9 mouse cellular contexts compared by ENCODE assay signal in genomic region chr13:3523459-3523858, GRCm38 (mm10). TPM values are rescaled to one million over a fixed set of nuclear protein-coding genes. Genes with fewer than 3 reads are reported as not detected.
DNase-seq lines count a peak whose midpoint lies in the region; ATAC-seq and TF ChIP-seq lines count a peak whose summit lies in the region.
"Had no signal": no experiment of that assay in that cellular context is flagged by ENCODE, and none has a peak within 500 bp of the region (broad histone marks: within the 10 kb centered on the region; RNA-seq: fewer than 3 reads in every experiment).

No protein-coding gene starts in this region.

- H3K36me3 ChIP-seq in forebrain, embryonic 13.5 days (ENCODE audit: poor library complexity, severe bottlenecking) = no peaks in the 10 kb centered on the region
- no peaks in the 10 kb centered on the region for H3K36me3 ChIP-seq in forebrain, embryonic 10.5 days (replicated peaks)
- H3K36me3 ChIP-seq in lung, embryonic 15.5 days = no peaks in the 10 kb centered on the region

- no peak overlapping the region for H3K27ac ChIP-seq in forebrain, embryonic 13.5 days
- H3K27ac ChIP-seq in forebrain, embryonic 10.5 days = no peak overlapping the region
- H3K27ac ChIP-seq in bone marrow macrophage, adult 2 months (ENCODE audit: insufficient read depth, low read depth, low read length) = peak overlapping the region; percentile 35
- no peak overlapping the region for H3K27ac ChIP-seq in lung, embryonic 15.5 days

- no peak for TF ChIP-seq CTCF in bone marrow macrophage, adult 2 months (IDR thresholded peaks at IDR 0.05; ENCODE audit: low read depth, low read length)

- no peak overlapping the region for H3K9ac ChIP-seq in forebrain, embryonic 13.5 days
- no peak overlapping the region for H3K9ac ChIP-seq in lung, embryonic 15.5 days

- intact Hi-C loops in left cerebral cortex, postnatal 4 days (cut with DNase I) = no loop called here

- no peak for TF ChIP-seq POLR2A in bone marrow macrophage, adult 2 months (IDR thresholded peaks at IDR 0.05; ENCODE audit: borderline replicate concordance, low read depth, low read length)

- 54% methylated on average over 6 of the region's 6 CpGs for WGBS in forebrain, embryonic 13.5 days
- 86% methylated on average over 6 of the region's 6 CpGs for WGBS in forebrain, embryonic 10.5 days
- WGBS in lung, embryonic 15.5 days = 23% methylated on average over 6 of the region's 6 CpGs

- H3K27me3 ChIP-seq in forebrain, embryonic 13.5 days = no peaks in the 10 kb centered on the region
- no peaks in the 10 kb centered on the region for H3K27me3 ChIP-seq in forebrain, embryonic 10.5 days (ENCODE audit: poor library complexity, severe bottlenecking)
- no peaks in the 10 kb centered on the region for H3K27me3 ChIP-seq in lung, embryonic 15.5 days

- DNase-seq in forebrain, embryonic 10.5 days (ENCODE audit: extremely low spot score, low spot score) = no peak
- peak; percentile 72 for DNase-seq in left cerebral cortex, postnatal 4 days
- no peak for DNase-seq in left cerebral cortex, adult 18-20 months (ENCODE audit: low spot score in 2 of 2)
- DNase-seq in gastrocnemius, adult 18-20 months (ENCODE audit: low spot score) = no peak
- DNase-seq in thymus, postnatal 4 days = no peak

- peaks cover 7% of the 10 kb centered on the region; the same call in 1 of the 2 replicates for H3K4me1 ChIP-seq in forebrain, embryonic 13.5 days
- H3K4me1 ChIP-seq in forebrain, embryonic 10.5 days = no peaks in the 10 kb centered on the region
- H3K4me1 ChIP-seq in bone marrow macrophage, adult 2 months (ENCODE audit: control insufficient read depth, insufficient read depth, low read length) = peaks cover 35% of the 10 kb centered on the region
- no peaks in the 10 kb centered on the region; the same call in 1 of the 2 replicates for H3K4me1 ChIP-seq in lung, embryonic 15.5 days

- no peak overlapping the region for H3K4me3 ChIP-seq in forebrain, embryonic 13.5 days
- no peak overlapping the region for H3K4me3 ChIP-seq in forebrain, embryonic 10.5 days
- no peak overlapping the region for H3K4me3 ChIP-seq in bone marrow macrophage, adult 2 months (ENCODE audit: insufficient read depth, low read length)
- no peak overlapping the region for H3K4me3 ChIP-seq in lung, embryonic 15.5 days
- H3K4me3 ChIP-seq: erythroblast, embryonic 14.5 days had no signal

- H3K9me3 ChIP-seq in forebrain, embryonic 13.5 days (replicated peaks) = no peaks in the 10 kb centered on the region
- H3K9me3 ChIP-seq in forebrain, embryonic 10.5 days = no peaks in the 10 kb centered on the region
- no peaks in the 10 kb centered on the region for H3K9me3 ChIP-seq in lung, embryonic 15.5 days

- no peak overlapping the region for H3K4me2 ChIP-seq in forebrain, embryonic 13.5 days
- H3K4me2 ChIP-seq in lung, embryonic 15.5 days = 0 out of 2 replicates have a peak overlapping the region, but pooled peaks have one; percentile 2

- ATAC-seq in forebrain, embryonic 13.5 days = peak; percentile 51; the same call in 1 of the 2 replicates
- ATAC-seq in lung, embryonic 15.5 days (ENCODE audit: borderline replicate concordance, extremely low read depth, low FRiP score, low TSS enrichment) = no peak

RNA-seq across cellular contexts. Expression of gene Gdi2, which starts 14.4 kb away (rescaled TPM):
- 447 and 450 TPM in 2 replicates for polyA plus RNA-seq in forebrain, embryonic 13.5 days (2015; fragmentation: Nextera tagmentation; extraction: Ambion mirVana)
- 431 and 471 TPM in 2 replicates for polyA plus RNA-seq in forebrain, embryonic 10.5 days (2016; fragmentation: Nextera tagmentation; extraction: Ambion mirVana)
- total RNA-seq in left cerebral cortex, postnatal 4 days (2021) = 100 to 1,000 TPM; 360 to 391 TPM
- 100 to 1,000 TPM; 313 to 314 TPM for total RNA-seq in left cerebral cortex, adult 18-20 months (2021)
- polyA plus RNA-seq in bone marrow macrophage, adult 2 months (2012; ENCODE audit: insufficient read depth, insufficient read length, missing spikeins) = 1,054 and 1,106 TPM in 2 replicates
- 439 and 440 TPM in 2 replicates for polyA plus RNA-seq in lung, embryonic 15.5 days (2015; fragmentation: Nextera tagmentation; extraction: Ambion mirVana)
- 100 to 1,000 TPM; 137 to 141 TPM for total RNA-seq in gastrocnemius, adult 18-20 months (2021)
